Mouse (Mus musculus) cerebellum, adult 2 months (tissue): ENCODE measurements around the gene Dcun1d4.

ENCODE experiments used
- CTCF ChIP-seq: fragments of 200-500 bp; IDR thresholded peaks from 2 replicates; pipeline ENCODE4 v1.5.1; 2011; ENCODE audit warnings: low read depth, mild to moderate bottlenecking, control low read depth, low read length, moderate library complexity, borderline replicate concordance; ENCODE audit not compliant: insufficient read depth
- POLR2A ChIP-seq: fragments of 200-500 bp; IDR thresholded peaks from 2 replicates; pipeline ENCODE4 v1.6.1; 2011; ENCODE audit warnings: low read length, control low read depth, borderline replicate concordance; ENCODE audit not compliant: insufficient read depth

GRCm38 (mm10) chr5:73512661-73513060, 31.9 kb downstream of the Dcun1d4 start:
- TF ChIP-seq CTCF = no peak
- TF ChIP-seq POLR2A = no peak
